Mouse (Mus musculus): ENCODE measurements around the gene Gpr182. TPM values are rescaled to one million over a fixed set of nuclear protein-coding genes. Genes with fewer than 3 reads are reported as not detected.

Gpr182 gene
- polyA plus RNA-seq, 1 experiment from 2014 or later: 1.6 TPM

DNA sequence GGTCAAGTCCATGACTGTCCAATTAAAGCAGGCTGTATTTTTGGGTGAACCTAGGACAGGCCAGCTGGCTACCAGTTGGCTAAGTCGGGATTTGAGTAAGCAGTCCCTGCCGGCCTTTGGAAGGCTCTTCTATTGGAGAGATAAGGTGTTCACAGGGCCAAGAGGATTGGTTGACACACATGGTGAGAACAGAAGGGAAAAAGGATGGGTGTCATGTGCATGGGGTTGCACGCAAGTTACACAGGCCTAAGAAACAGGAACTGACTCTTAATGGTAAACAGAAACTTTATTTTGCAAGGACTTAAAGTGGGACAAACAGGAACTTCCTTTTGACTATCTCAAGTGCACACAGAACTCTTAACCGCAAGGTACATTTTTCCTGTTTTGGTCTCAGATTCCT is 14.6 kb downstream of the Gpr182 start:
- Histone ChIP-seq H3K9ac (no peak overlapping the region), H3K9me3 (no peaks in the 10 kb centered on the region), H3K4me2 (no peak overlapping the region), H3K4me1 (peaks cover 22% of the 10 kb centered on the region), H3K4me3 (no peak overlapping the region), H3K27ac (no peak overlapping the region), H3K36me3 (peaks cover 8% of the 10 kb centered on the region), H3K27me3 (no peaks in the 10 kb centered on the region)
- WGBS: 66% methylated on average over 4 of the region's 4 CpGs
- no peak for ATAC-seq (ENCODE audit: insufficient number of reproducible peaks, low FRiP score, low TSS enrichment, low read depth)

- Histone ChIP-seq H3K27me3 (no peaks in the 10 kb centered on the region), H3K36me3 (peaks cover 1% of the 10 kb centered on the region; the same call in 1 of the 2 replicates), H3K9ac (no peak overlapping the region), H3K27ac (no peak overlapping the region), H3K9me3 (no peaks in the 10 kb centered on the region), H3K4me3 (no peak overlapping the region), H3K4me2 (no peak overlapping the region), H3K4me1 (peaks cover 22% of the 10 kb centered on the region)
- no peak for ATAC-seq (ENCODE audit: insufficient number of reproducible peaks, low FRiP score, low TSS enrichment, low read depth)
- 68% methylated on average over 2 of the region's 2 CpGs for WGBS
Measured at GRCm38 (mm10) chr10:127736266-127736665, 15.3 kb downstream of the Gpr182 start.

GRCm38 (mm10) chr10:127734434-127734833 is 17.1 kb downstream of the Gpr182 start:
- ATAC-seq (ENCODE audit: insufficient number of reproducible peaks, low FRiP score, low TSS enrichment, low read depth): no peak
- Histone ChIP-seq H3K9me3 (no peaks in the 10 kb centered on the region), H3K27me3 (no peaks in the 10 kb centered on the region), H3K4me1 (peaks cover 10% of the 10 kb centered on the region; the same call in 1 of the 2 replicates), H3K9ac (no peak overlapping the region), H3K27ac (no peak overlapping the region), H3K36me3 (no peaks in the 10 kb centered on the region), H3K4me2 (no peak overlapping the region), H3K4me3 (no peak overlapping the region)
- WGBS: 33% methylated on average over 5 of the region's 5 CpGs

DNA sequence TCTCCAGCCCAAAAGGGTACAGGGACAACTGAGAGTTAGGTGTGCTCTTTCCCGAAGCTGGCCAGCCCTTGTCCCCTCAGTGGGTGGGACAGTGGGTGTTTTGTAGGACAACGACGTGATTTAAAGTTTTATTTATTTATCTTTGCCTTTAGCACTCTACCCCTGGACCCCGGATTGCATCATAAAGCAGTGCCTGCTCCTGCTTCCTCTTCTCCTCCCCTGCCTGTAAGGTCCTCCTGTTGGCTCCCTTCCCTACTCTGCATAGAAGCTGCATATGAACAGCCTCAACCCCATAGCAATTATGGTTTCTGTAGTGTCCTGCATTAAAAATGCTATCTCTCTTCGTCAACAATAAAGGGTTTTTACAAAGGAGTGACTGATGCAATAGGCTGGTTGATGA is 20.1 kb downstream of the Gpr182 start:
- H3K9me3 ChIP-seq: no peaks in the 10 kb centered on the region
- no peaks in the 10 kb centered on the region for H3K27me3 ChIP-seq
- WGBS: 25% methylated on average over 5 of the region's 5 CpGs
- no peaks in the 10 kb centered on the region for H3K4me1 ChIP-seq
- ATAC-seq (ENCODE audit: insufficient number of reproducible peaks, low FRiP score, low TSS enrichment, low read depth): no peak
- no peak overlapping the region for H3K9ac ChIP-seq
- no peaks in the 10 kb centered on the region for H3K36me3 ChIP-seq
- no peak overlapping the region for H3K4me2 ChIP-seq
- H3K27ac ChIP-seq: no peak overlapping the region
- no peak overlapping the region for H3K4me3 ChIP-seq

GRCm38 (mm10) chr10:127730933-127731310 is 20.6 kb downstream of the Gpr182 start:
- no peaks in the 10 kb centered on the region for H3K9me3 ChIP-seq
- H3K36me3 ChIP-seq: no peaks in the 10 kb centered on the region
- no peak overlapping the region for H3K9ac ChIP-seq
- H3K4me3 ChIP-seq: no peak overlapping the region
- H3K4me2 ChIP-seq: no peak overlapping the region
- peaks cover under 1% of the 10 kb centered on the region; the same call in 1 of the 2 replicates for H3K27me3 ChIP-seq
- H3K27ac ChIP-seq: no peak overlapping the region
- no peak for ATAC-seq (ENCODE audit: insufficient number of reproducible peaks, low FRiP score, low TSS enrichment, low read depth)
- no peaks in the 10 kb centered on the region for H3K4me1 ChIP-seq
- 35% methylated on average over 9 of the region's 9 CpGs for WGBS

GRCm38 (mm10) chr10:127730285-127730932 is 21.1 kb downstream of the Gpr182 start:
- Histone ChIP-seq H3K9ac (no peak overlapping the region), H3K36me3 (no peaks in the 10 kb centered on the region), H3K27ac (no peak overlapping the region), H3K27me3 (peaks cover 3% of the 10 kb centered on the region; the same call in 1 of the 2 replicates), H3K9me3 (no peaks in the 10 kb centered on the region), H3K4me1 (no peaks in the 10 kb centered on the region), H3K4me2 (no peak overlapping the region), H3K4me3 (no peak overlapping the region)
- ATAC-seq (ENCODE audit: insufficient number of reproducible peaks, low FRiP score, low TSS enrichment, low read depth): no peak
- 60% methylated on average over 11 of the region's 11 CpGs for WGBS

DNA sequence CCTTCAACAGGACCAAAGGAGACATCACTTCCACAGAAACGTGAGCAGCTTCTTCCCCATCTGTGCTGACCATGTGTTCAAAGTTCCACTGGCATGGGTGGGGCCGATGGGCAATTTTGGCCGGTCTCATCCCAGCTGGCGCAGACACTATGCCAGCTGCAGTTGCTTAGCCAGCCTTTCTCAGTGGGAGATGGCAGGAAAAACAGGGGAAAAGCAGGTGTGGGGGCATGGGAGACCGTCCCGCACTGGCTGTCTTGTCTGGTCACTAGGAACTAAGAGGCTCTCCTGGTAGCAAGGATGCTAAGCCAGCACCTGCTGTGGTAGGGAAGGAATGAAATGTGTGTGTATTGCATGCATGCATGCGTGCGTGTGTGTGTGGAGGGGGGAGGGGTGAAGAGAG is 23.1 kb downstream of the Gpr182 start:
- no peak for ATAC-seq (ENCODE audit: insufficient number of reproducible peaks, low FRiP score, low TSS enrichment, low read depth)

GRCm38 (mm10) chr10:127725136-127725535 is 26.4 kb downstream of the Gpr182 start:
- peaks cover 13% of the 10 kb centered on the region for H3K4me1 ChIP-seq
- 66% methylated on average over 4 of the region's 4 CpGs for WGBS
- H3K27ac ChIP-seq: no peak overlapping the region
- ATAC-seq (ENCODE audit: insufficient number of reproducible peaks, low FRiP score, low TSS enrichment, low read depth): no peak
- H3K4me2 ChIP-seq: no peak overlapping the region
- no peak overlapping the region for H3K4me3 ChIP-seq
- H3K9me3 ChIP-seq: no peaks in the 10 kb centered on the region
- H3K27me3 ChIP-seq: peaks cover 20% of the 10 kb centered on the region; the same call in 1 of the 2 replicates
- no peak overlapping the region for H3K9ac ChIP-seq
- no peaks in the 10 kb centered on the region for H3K36me3 ChIP-seq

More for the DNA sequence above, 23.1 kb downstream of the Gpr182 start:
- H3K36me3 ChIP-seq: no peaks in the 10 kb centered on the region
- peaks cover 3% of the 10 kb centered on the region; the same call in 1 of the 2 replicates for H3K27me3 ChIP-seq
- H3K27ac ChIP-seq: no peak overlapping the region
- no peaks in the 10 kb centered on the region for H3K9me3 ChIP-seq
- no peak overlapping the region for H3K4me2 ChIP-seq
- H3K9ac ChIP-seq: no peak overlapping the region
- no peaks in the 10 kb centered on the region for H3K4me1 ChIP-seq
- H3K4me3 ChIP-seq: no peak overlapping the region
- 67% methylated on average over 8 of the region's 8 CpGs for WGBS

- WGBS: 79% methylated on average over 3 of the region's 3 CpGs
- Histone ChIP-seq H3K4me3 (no peak within 1 kb of the TSS), H3K4me2 (no peak within 1 kb of the TSS), H3K36me3 (no peaks in the 10 kb centered on the region), H3K4me1 (peaks cover 13% of the 10 kb centered on the region), H3K27me3 (peaks cover 24% of the 10 kb centered on the region; the same call in 1 of the 2 replicates), H3K9me3 (no peaks in the 10 kb centered on the region), H3K27ac (no peak within 1 kb of the TSS), H3K9ac (no peak within 1 kb of the TSS)
- ATAC-seq (ENCODE audit: insufficient number of reproducible peaks, low FRiP score, low TSS enrichment, low read depth): no peak
Measured at GRCm38 (mm10) chr10:127724178-127724577, 27.4 kb downstream of the Gpr182 start, which contains the start of gene Tac2. Tac2 (plus strand) TSS chr10:127724478.

DNA sequence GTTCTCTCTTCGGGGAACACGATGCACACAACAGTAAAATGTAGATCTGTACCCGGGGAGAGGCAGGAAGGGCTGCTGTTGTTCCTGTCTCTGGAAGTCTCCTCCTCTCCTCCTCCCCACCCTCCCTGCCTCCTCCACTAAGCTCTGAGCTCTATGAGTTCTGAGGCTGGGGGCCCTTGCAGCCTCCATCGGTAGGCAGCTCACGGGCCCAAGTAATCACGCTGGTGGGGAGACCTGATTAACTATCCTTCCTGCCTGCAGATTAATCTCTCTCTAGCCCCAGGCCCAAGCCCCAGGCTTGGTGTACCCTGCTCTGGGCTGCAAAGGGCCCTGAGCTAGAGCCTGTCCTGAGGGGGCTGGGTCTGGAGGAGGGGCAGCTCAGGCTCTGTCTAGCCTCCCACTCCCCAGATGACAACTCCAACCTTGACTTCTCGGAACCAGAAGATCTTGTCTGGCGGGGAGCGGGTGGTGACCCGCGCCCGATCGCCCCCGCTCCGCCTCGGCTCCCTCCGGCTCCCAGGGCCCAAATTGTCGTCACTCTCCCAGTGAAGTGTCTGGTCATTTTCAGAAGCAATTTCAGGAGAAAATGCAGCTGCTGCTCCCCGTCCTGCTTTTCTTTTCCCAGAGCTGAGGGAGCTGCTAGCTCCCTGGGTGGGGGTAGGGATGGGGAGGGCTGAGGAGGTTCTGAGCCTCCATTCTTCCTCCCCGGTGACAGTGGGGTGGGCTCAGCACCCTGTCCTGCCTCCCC is 29.7 kb downstream of the Gpr182 start:
- Histone ChIP-seq H3K4me2 (peak overlapping the region; percentile 28; the same call in 1 of the 2 replicates), H3K4me3 (no peak overlapping the region), H3K36me3 (no peaks in the 10 kb centered on the region), H3K4me1 (peaks cover 18% of the 10 kb centered on the region), H3K27ac (no peak overlapping the region), H3K9me3 (no peaks in the 10 kb centered on the region), H3K9ac (0 out of 2 replicates have a peak overlapping the region, but pooled peaks have one; percentile 5), H3K27me3 (peaks cover 24% of the 10 kb centered on the region; the same call in 1 of the 2 replicates)
- WGBS: 15% methylated on average over 20 of the region's 20 CpGs
- no peak for ATAC-seq (ENCODE audit: insufficient number of reproducible peaks, low FRiP score, low TSS enrichment, low read depth)

- no peaks in the 10 kb centered on the region for H3K27me3 ChIP-seq
Measured at GRCm38 (mm10) chr10:127712736-127713135, 38.8 kb downstream of the Gpr182 start.

GRCm38 (mm10) chr10:127710331-127710730 is 41.2 kb downstream of the Gpr182 start:
- Histone ChIP-seq H3K36me3 (no peaks in the 10 kb centered on the region; the same call in 1 of the 2 replicates), H3K27me3 (no peaks in the 10 kb centered on the region), H3K9ac (no peak overlapping the region), H3K4me2 (no peak overlapping the region), H3K4me1 (0 out of 2 replicates have a peak, but pooled peaks cover 3% of the 10 kb centered on the region), H3K4me3 (no peak overlapping the region), H3K27ac (no peak overlapping the region), H3K9me3 (no peaks in the 10 kb centered on the region)
- ATAC-seq (ENCODE audit: insufficient number of reproducible peaks, low FRiP score, low TSS enrichment, low read depth): no peak
- 70% methylated on average over 13 of the region's 13 CpGs for WGBS

More at GRCm38 (mm10) chr10:127712736-127713135, 38.8 kb downstream of the Gpr182 start:
- no peak overlapping the region for H3K9ac ChIP-seq
- ATAC-seq (ENCODE audit: insufficient number of reproducible peaks, low FRiP score, low TSS enrichment, low read depth): no peak
- no peak overlapping the region for H3K4me3 ChIP-seq
- 49% methylated on average over 6 of the region's 6 CpGs for WGBS
- H3K4me2 ChIP-seq: no peak overlapping the region
- H3K4me1 ChIP-seq: 0 out of 2 replicates have a peak, but pooled peaks cover 4% of the 10 kb centered on the region
- H3K36me3 ChIP-seq: no peaks in the 10 kb centered on the region; the same call in 1 of the 2 replicates
- no peak overlapping the region for H3K27ac ChIP-seq
- H3K9me3 ChIP-seq: no peaks in the 10 kb centered on the region
